Mouse (Mus musculus): ENCODE results near the gene Fst.

The Fst gene

GRCm38 (mm10) chr13:114425230-114425629 lies 33.5 kb downstream of the Fst start:
- in situ Hi-C loops (cut with MboI; ENCODE audit: unreplicated experiment in 2 of 2): no loop called here

GRCm38 (mm10) chr13:114420235-114420634 lies 38.5 kb downstream of the Fst start:
- in situ Hi-C loops (cut with MboI; ENCODE audit: unreplicated experiment in 2 of 2): no loop called here

- in situ Hi-C loops (cut with MboI; ENCODE audit: unreplicated experiment in 2 of 2): no loop called here
Measured at GRCm38 (mm10) chr13:114419364-114419763, 39.4 kb downstream of the Fst start.

GRCm38 (mm10) chr13:114412326-114412725 lies 46.4 kb downstream of the Fst start:
- in situ Hi-C loops (cut with MboI; ENCODE audit: unreplicated experiment in 2 of 2): no loop called here

GRCm38 (mm10) chr13:114406866-114407265 lies 51.9 kb downstream of the Fst start:
- in situ Hi-C loops (cut with MboI; ENCODE audit: unreplicated experiment in 2 of 2): no loop called here

- in situ Hi-C loops (cut with MboI; ENCODE audit: unreplicated experiment in 2 of 2): no loop called here
Measured at GRCm38 (mm10) chr13:114406424-114406823, 52.3 kb downstream of the Fst start.

- in situ Hi-C loops (cut with MboI; ENCODE audit: unreplicated experiment in 2 of 2): no loop called here
Measured at GRCm38 (mm10) chr13:114405100-114405715, 53.5 kb downstream of the Fst start.
